Mouse (Mus musculus) spleen, adult 2 months (tissue): ENCODE results near the gene Plek.

Source experiments
- CTCF ChIP-seq: fragments of 200-500 bp; IDR thresholded peaks from 2 replicates; pipeline ENCODE4 v1.5.1; 2011; ENCODE audit warnings: mild to moderate bottlenecking, inconsistent platforms; ENCODE audit not compliant: insufficient read depth, insufficient read length, insufficient replicate concordance; ENCODE audit errors: extremely low read depth
- POLR2A ChIP-seq: fragments of 200-500 bp; IDR thresholded peaks from 2 replicates; pipeline ENCODE4 v1.6.1; 2011; ENCODE audit warnings: low read depth, low read length, inconsistent platforms

DNA sequence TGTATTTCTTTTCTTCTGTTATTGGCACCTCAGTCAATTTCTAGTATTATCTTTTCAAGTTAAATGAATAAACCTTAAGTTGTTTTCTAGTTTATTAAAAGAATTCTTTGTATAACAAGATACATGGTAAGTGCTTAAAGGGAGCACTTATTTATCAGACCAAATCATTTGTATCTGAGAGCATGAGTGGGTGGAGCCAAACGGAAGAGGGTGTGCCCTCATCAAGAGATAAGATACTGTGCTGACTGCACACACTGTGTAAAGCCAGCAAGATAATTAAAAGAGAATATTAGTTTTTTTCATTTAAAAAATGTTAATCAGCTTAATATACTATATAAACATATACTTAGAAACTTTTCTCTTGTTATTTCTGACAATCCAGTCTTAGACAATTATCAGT is 93.7 kb downstream of the Plek start:
- no peak for TF ChIP-seq CTCF
- TF ChIP-seq POLR2A, result no peak
